Mouse (Mus musculus): ENCODE measurements around the gene Tmem107.

Gene Tmem107

GRCm38 (mm10) chr11:69099915-69100345, 29.3 kb downstream of the Tmem107 start:
- in situ Hi-C loops (cut with MboI; ENCODE audit: low pct_unique_long_range_greater_than_20kb in 1 of 2, low sequenced_read_pairs in 2 of 2, unreplicated experiment in 1 of 2): no loop called here

- in situ Hi-C loops (cut with MboI; ENCODE audit: low pct_unique_long_range_greater_than_20kb in 1 of 2, low sequenced_read_pairs in 2 of 2, unreplicated experiment in 1 of 2): no loop called here
Observed at GRCm38 (mm10) chr11:69100639-69101360, 30.2 kb downstream of the Tmem107 start.

GRCm38 (mm10) chr11:69101604-69102402, 31.2 kb downstream of the Tmem107 start:
- in situ Hi-C loops (cut with MboI; ENCODE audit: low pct_unique_long_range_greater_than_20kb in 1 of 2, low sequenced_read_pairs in 2 of 2, unreplicated experiment in 1 of 2): no loop called here

GRCm38 (mm10) chr11:69102403-69102725, 31.8 kb downstream of the Tmem107 start:
- in situ Hi-C loops (cut with MboI; ENCODE audit: low pct_unique_long_range_greater_than_20kb in 1 of 2, low sequenced_read_pairs in 2 of 2, unreplicated experiment in 1 of 2): no loop called here

GRCm38 (mm10) chr11:69103121-69103520, 32.5 kb downstream of the Tmem107 start:
- in situ Hi-C loops (cut with MboI; ENCODE audit: low pct_unique_long_range_greater_than_20kb in 1 of 2, low sequenced_read_pairs in 2 of 2, unreplicated experiment in 1 of 2): no loop called here

- in situ Hi-C loops (cut with MboI; ENCODE audit: low pct_unique_long_range_greater_than_20kb in 1 of 2, low sequenced_read_pairs in 2 of 2, unreplicated experiment in 1 of 2): no loop called here
Observed at GRCm38 (mm10) chr11:69103531-69104435, 33.2 kb downstream of the Tmem107 start.

- in situ Hi-C loops (cut with MboI; ENCODE audit: low pct_unique_long_range_greater_than_20kb in 1 of 2, low sequenced_read_pairs in 2 of 2, unreplicated experiment in 1 of 2): no loop called here
Observed at GRCm38 (mm10) chr11:69104487-69104886, 33.9 kb downstream of the Tmem107 start.

GRCm38 (mm10) chr11:69105227-69105626, 34.6 kb downstream of the Tmem107 start:
- in situ Hi-C loops (cut with MboI; ENCODE audit: low pct_unique_long_range_greater_than_20kb in 1 of 2, low sequenced_read_pairs in 2 of 2, unreplicated experiment in 1 of 2): no loop called here

GRCm38 (mm10) chr11:69105796-69106195, 35.2 kb downstream of the Tmem107 start:
- in situ Hi-C loops (cut with MboI; ENCODE audit: low pct_unique_long_range_greater_than_20kb in 1 of 2, low sequenced_read_pairs in 2 of 2, unreplicated experiment in 1 of 2): no loop called here

- in situ Hi-C loops (cut with MboI; ENCODE audit: low pct_unique_long_range_greater_than_20kb in 1 of 2, low sequenced_read_pairs in 2 of 2, unreplicated experiment in 1 of 2): no loop called here
Observed at GRCm38 (mm10) chr11:69106299-69106698, 35.7 kb downstream of the Tmem107 start.

GRCm38 (mm10) chr11:69106842-69107241, 36.2 kb downstream of the Tmem107 start:
- in situ Hi-C loops (cut with MboI; ENCODE audit: low pct_unique_long_range_greater_than_20kb in 1 of 2, low sequenced_read_pairs in 2 of 2, unreplicated experiment in 1 of 2): no loop called here

- in situ Hi-C loops (cut with MboI; ENCODE audit: low pct_unique_long_range_greater_than_20kb in 1 of 2, low sequenced_read_pairs in 2 of 2, unreplicated experiment in 1 of 2): no loop called here
Observed at GRCm38 (mm10) chr11:69107676-69108075, 37.1 kb downstream of the Tmem107 start.

- in situ Hi-C loops (cut with MboI; ENCODE audit: low pct_unique_long_range_greater_than_20kb in 1 of 2, low sequenced_read_pairs in 2 of 2, unreplicated experiment in 1 of 2): no loop called here
Observed at GRCm38 (mm10) chr11:69108223-69108622, 37.6 kb downstream of the Tmem107 start.

GRCm38 (mm10) chr11:69109032-69109900, 38.7 kb downstream of the Tmem107 start:
- in situ Hi-C loops (cut with MboI; ENCODE audit: low pct_unique_long_range_greater_than_20kb in 1 of 2, low sequenced_read_pairs in 2 of 2, unreplicated experiment in 1 of 2): no loop called here

- in situ Hi-C loops (cut with MboI; ENCODE audit: low pct_unique_long_range_greater_than_20kb in 1 of 2, low sequenced_read_pairs in 2 of 2, unreplicated experiment in 1 of 2): no loop called here
Observed at GRCm38 (mm10) chr11:69110319-69111046, 39.9 kb downstream of the Tmem107 start.

GRCm38 (mm10) chr11:69111051-69111810, 40.6 kb downstream of the Tmem107 start:
- in situ Hi-C loops (cut with MboI; ENCODE audit: low pct_unique_long_range_greater_than_20kb in 1 of 2, low sequenced_read_pairs in 2 of 2, unreplicated experiment in 1 of 2): no loop called here

GRCm38 (mm10) chr11:69111865-69112264, 41.3 kb downstream of the Tmem107 start:
- in situ Hi-C loops (cut with MboI; ENCODE audit: low pct_unique_long_range_greater_than_20kb in 1 of 2, low sequenced_read_pairs in 2 of 2, unreplicated experiment in 1 of 2): no loop called here
